Mouse (Mus musculus) embryonic facial prominence, embryonic 11.5 days (tissue): Measurements from ENCODE around the gene Gm20388. TPM values are rescaled to one million over a fixed set of nuclear protein-coding genes. Genes with fewer than 3 reads are reported as not detected.

Source experiments
- ATAC-seq: fragments of 200-750 bp; cut with Nextera tagmentation; replicated peaks from 2 replicates; pipeline ENCODE4 v1.8.0; 2017; ENCODE audit warnings: low read depth; ENCODE audit not compliant: insufficient number of reproducible peaks, low FRiP score, low TSS enrichment
- DNase-seq: peaks from one replicate; pipeline ENCODE4 v3.0.0-alpha.2; 2015; ENCODE audit warnings: low spot score
- H3K27ac ChIP-seq: fragments of 300-500 bp; sonication (generic); replicated peaks from 2 replicates; pipeline ENCODE4 v1.5.1; 2014; ENCODE audit warnings: mild to moderate bottlenecking, low read depth, low read length, control low read depth
- H3K27me3 ChIP-seq: fragments of 300-500 bp; sonication (generic); 2 replicates; pipeline ENCODE4 v1.6.1; 2014; ENCODE audit warnings: mild to moderate bottlenecking, low read length, moderate library complexity, mixed read lengths; ENCODE audit not compliant: control insufficient read depth, insufficient read depth
- H3K36me3 ChIP-seq: fragments of 300-500 bp; sonication (generic); replicated peaks from 2 replicates; pipeline ENCODE4 v1.6.1; 2014; ENCODE audit warnings: low read depth, mild to moderate bottlenecking, low read length, moderate library complexity, mixed read lengths; ENCODE audit not compliant: control insufficient read depth, insufficient read depth
- H3K4me1 ChIP-seq: fragments of 300-500 bp; sonication (generic); 2 replicates; pipeline ENCODE4 v1.6.1; 2014; ENCODE audit warnings: low read length, mixed read lengths; ENCODE audit not compliant: control insufficient read depth, insufficient read depth
- H3K4me2 ChIP-seq: fragments of 300-500 bp; sonication (generic); 2 replicates; pipeline ENCODE4 v1.6.1; 2014; ENCODE audit warnings: low read depth, mild to moderate bottlenecking, control low read depth, low read length, moderate library complexity
- H3K4me3 ChIP-seq: fragments of 300-500 bp; sonication (generic); 2 replicates; pipeline ENCODE4 v1.5.1; 2014; ENCODE audit warnings: low read depth, low read length, control low read depth
- H3K9ac ChIP-seq: fragments of 300-500 bp; sonication (generic); replicated peaks from 2 replicates; pipeline ENCODE4 v1.6.1; 2014; ENCODE audit warnings: mild to moderate bottlenecking, control low read depth, low read length
- H3K9me3 ChIP-seq: fragments of 300-500 bp; sonication (generic); replicated peaks from 2 replicates; pipeline ENCODE4 v1.6.1; 2016; ENCODE audit warnings: mild to moderate bottlenecking, low read length, inconsistent platforms, mixed read lengths; ENCODE audit not compliant: control insufficient read depth
- WGBS: fragments of 180-500 bp; shearing (Covaris S2); extraction: QIAGEN DNeasy Blood & Tissue Kit; methylation state at CpG from one replicate; pipeline ENCODE4 v1.1.7; 2014; 5-methylcytosine and 5-hydroxymethylcytosine counted together
- polyA plus RNA-seq: library from polyadenylated mRNA; unstranded; fragments of >200 nt; fragmentation: Nextera tagmentation; extraction: Ambion mirVana; gene quantifications from 2 replicates; pipeline ENCODE4 v1.2.1, GENCODE M21; 2014

Gm20388 gene
- polyA plus RNA-seq, 1 experiment from 2014 or later = 3.1 TPM

DNA sequence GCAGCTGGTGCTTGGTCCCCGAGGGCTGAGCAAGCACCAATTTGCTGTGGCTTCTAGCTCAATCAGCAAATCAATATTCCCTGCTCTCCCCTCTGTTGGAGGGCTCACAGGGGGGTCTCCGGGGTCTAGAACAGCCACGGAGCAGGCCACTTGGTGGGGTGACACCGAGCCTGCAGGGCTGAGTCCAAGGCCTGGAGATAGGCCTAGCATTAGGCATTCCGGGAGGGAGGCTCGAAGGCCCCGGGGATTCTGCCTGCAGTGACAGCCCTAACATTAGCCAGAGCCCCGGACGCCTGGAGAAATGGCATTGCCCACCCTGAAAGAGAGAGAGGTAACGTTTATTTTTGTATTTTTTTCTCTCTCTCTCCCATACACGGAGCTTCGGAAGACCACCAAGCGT lies 972.0 kb downstream of the Gm20388 start:
- H3K27ac ChIP-seq = no peak overlapping the region
- ATAC-seq = no peak
- WGBS = 11% methylated on average over 13 of the region's 13 CpGs

GRCm38 (mm10) chr8:120883369-120883768 lies 972.7 kb downstream of the Gm20388 start:
- no peak for ATAC-seq
- peak; percentile 57 for DNase-seq
- Histone ChIP-seq H3K36me3 (no peaks in the 10 kb centered on the region), H3K9ac (no peak overlapping the region; the same call in 1 of the 2 replicates), H3K4me2 (peak overlapping the region; percentile 30), H3K27me3 (peaks cover 58% of the 10 kb centered on the region), H3K4me3 (0 out of 2 replicates have a peak overlapping the region, but pooled peaks have one; percentile 15), H3K27ac (no peak overlapping the region), H3K9me3 (no peaks in the 10 kb centered on the region), H3K4me1 (peaks cover 5% of the 10 kb centered on the region)
- WGBS = 2% methylated on average over 25 of the region's 25 CpGs

More for the DNA sequence above, 972.0 kb downstream of the Gm20388 start:
- no peaks in the 10 kb centered on the region for H3K9me3 ChIP-seq
- no peak overlapping the region for H3K9ac ChIP-seq
- peak; percentile 59 for DNase-seq
- no peaks in the 10 kb centered on the region for H3K36me3 ChIP-seq
- peaks cover 57% of the 10 kb centered on the region for H3K27me3 ChIP-seq
- no peak overlapping the region for H3K4me2 ChIP-seq
- H3K4me1 ChIP-seq = peaks cover 5% of the 10 kb centered on the region
- H3K4me3 ChIP-seq = no peak overlapping the region

DNA sequence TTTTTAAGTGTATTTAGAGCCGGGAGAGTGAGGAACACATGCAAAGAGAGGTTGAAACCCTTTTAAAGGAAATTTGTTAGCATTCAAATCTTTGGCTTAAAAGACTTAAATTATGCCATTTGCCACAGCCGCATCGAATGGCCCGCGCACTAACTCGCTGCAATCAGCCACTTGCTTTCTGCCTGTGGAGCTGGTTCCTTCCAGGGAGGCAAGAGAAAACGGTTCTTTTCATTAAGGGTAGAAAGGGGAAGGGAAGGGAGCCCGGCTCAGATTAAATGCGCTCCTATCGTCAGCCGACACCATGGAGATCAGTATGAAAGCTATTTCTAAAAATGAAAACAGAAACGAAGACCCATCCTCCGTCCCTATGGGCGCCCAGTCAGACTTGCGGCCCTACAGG lies 973.2 kb downstream of the Gm20388 start:
- no peaks in the 10 kb centered on the region for H3K9me3 ChIP-seq
- WGBS = 4% methylated on average over 15 of the region's 15 CpGs
- peaks cover 5% of the 10 kb centered on the region for H3K4me1 ChIP-seq
- ATAC-seq = no peak
- no peak overlapping the region for H3K9ac ChIP-seq
- no peak overlapping the region for H3K4me2 ChIP-seq
- H3K27me3 ChIP-seq = peaks cover 61% of the 10 kb centered on the region
- no peaks in the 10 kb centered on the region for H3K36me3 ChIP-seq
- H3K27ac ChIP-seq = no peak overlapping the region
- no peak overlapping the region for H3K4me3 ChIP-seq
- DNase-seq = peak; percentile 50

- ATAC-seq (no peak), DNase-seq (no peak)
- H3K9me3 ChIP-seq = no peaks in the 10 kb centered on the region
- H3K4me1 ChIP-seq = peaks cover 5% of the 10 kb centered on the region
- peaks cover 70% of the 10 kb centered on the region for H3K27me3 ChIP-seq
- no peaks in the 10 kb centered on the region for H3K36me3 ChIP-seq
- no peak overlapping the region for H3K9ac ChIP-seq
- H3K4me2 ChIP-seq = no peak overlapping the region
- H3K4me3 ChIP-seq = no peak overlapping the region
- 45% methylated on average over 13 of the region's 13 CpGs for WGBS
- H3K27ac ChIP-seq = no peak overlapping the region
Observed at GRCm38 (mm10) chr8:120884881-120885280, 974.2 kb downstream of the Gm20388 start.

DNA sequence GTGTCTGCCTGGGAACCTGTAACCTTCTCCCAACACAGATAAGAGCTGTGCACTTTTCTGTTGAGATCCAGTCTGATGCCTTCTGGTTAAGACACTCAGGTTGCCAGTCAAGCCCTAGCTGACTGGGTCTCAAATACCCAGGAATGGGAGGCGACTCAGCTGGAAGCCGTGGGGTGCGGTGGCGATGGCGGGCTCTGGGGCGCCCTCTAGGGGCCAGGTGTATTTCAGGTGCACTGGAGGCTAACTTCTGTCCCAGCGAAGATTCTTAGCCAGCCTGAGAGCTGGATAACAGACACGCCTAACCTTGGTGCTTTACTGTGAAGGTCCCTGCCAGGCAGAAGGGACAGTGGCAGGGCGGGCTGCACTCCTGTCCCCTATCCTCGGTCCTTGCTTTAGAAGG lies 976.6 kb downstream of the Gm20388 start:
- Histone ChIP-seq H3K27me3 (peaks cover 68% of the 10 kb centered on the region), H3K4me3 (no peak overlapping the region), H3K9ac (no peak overlapping the region), H3K4me2 (no peak overlapping the region), H3K9me3 (no peaks in the 10 kb centered on the region), H3K27ac (no peak overlapping the region), H3K36me3 (no peaks in the 10 kb centered on the region), H3K4me1 (peaks cover 5% of the 10 kb centered on the region)
- 7% methylated on average over 10 of the region's 10 CpGs for WGBS
- peak; percentile 41 for DNase-seq
- ATAC-seq = no peak

GRCm38 (mm10) chr8:120888005-120888404 lies 977.4 kb downstream of the Gm20388 start:
- Histone ChIP-seq H3K27ac (no peak overlapping the region), H3K4me1 (0 out of 2 replicates have a peak, but pooled peaks cover 3% of the 10 kb centered on the region), H3K27me3 (peaks cover 69% of the 10 kb centered on the region), H3K9ac (no peak overlapping the region), H3K36me3 (no peaks in the 10 kb centered on the region), H3K4me2 (no peak overlapping the region), H3K9me3 (no peaks in the 10 kb centered on the region), H3K4me3 (no peak overlapping the region)
- WGBS = 38% methylated on average over 5 of the region's 5 CpGs
- DNase-seq = no peak
- ATAC-seq = no peak

DNA sequence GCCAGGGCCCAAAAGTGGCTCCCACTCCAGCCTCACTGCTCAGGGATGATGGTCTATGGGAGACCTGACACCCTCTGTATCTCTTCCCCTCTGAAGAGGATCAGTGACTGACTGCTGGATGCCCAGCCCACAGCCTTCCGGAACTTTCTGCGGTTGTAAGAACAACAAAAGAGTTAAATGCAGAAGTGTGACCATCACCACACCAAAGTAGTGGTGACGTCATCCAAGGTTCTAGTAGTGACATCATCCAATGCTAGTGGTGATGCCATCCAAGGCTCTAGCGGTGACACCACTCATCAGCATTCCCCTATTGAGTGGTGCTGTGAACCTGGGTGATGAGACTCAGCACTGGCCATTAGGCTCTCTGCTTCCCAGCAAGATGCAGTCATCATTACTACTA lies 978.5 kb downstream of the Gm20388 start:
- ATAC-seq (no peak), DNase-seq (no peak)
- no peak overlapping the region for H3K9ac ChIP-seq
- H3K27ac ChIP-seq = no peak overlapping the region
- H3K9me3 ChIP-seq = no peaks in the 10 kb centered on the region
- 90% methylated on average over 4 of the region's 4 CpGs for WGBS
- no peak overlapping the region for H3K4me2 ChIP-seq
- H3K36me3 ChIP-seq = no peaks in the 10 kb centered on the region
- peaks cover 73% of the 10 kb centered on the region for H3K27me3 ChIP-seq
- H3K4me3 ChIP-seq = no peak overlapping the region
- no peaks in the 10 kb centered on the region for H3K4me1 ChIP-seq

DNA sequence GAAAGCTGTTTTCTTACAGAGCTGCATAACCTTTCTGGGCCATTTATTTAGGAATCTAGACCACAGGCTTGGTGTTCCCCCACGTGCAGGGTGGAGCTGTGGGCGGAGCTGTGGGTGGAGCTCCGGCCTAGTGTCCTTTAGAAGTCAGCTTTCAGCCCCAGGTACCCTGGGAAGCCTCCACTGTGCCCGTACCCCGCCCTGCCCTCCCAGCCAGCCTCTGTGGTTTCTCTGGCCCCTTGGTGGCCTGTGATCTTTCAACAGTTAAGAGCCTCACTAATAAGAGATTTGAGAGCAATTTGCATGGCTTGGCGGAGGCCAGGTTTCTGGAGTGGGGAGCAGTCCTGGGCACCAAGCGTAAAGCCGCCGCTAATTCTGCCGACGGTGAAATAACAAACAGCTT lies 979.4 kb downstream of the Gm20388 start:
- WGBS = 3% methylated on average over 11 of the region's 11 CpGs
- Histone ChIP-seq H3K4me3 (no peak overlapping the region), H3K36me3 (no peaks in the 10 kb centered on the region), H3K9me3 (no peaks in the 10 kb centered on the region), H3K27ac (no peak overlapping the region), H3K9ac (0 out of 2 replicates have a peak overlapping the region, but pooled peaks have one; percentile 4), H3K4me1 (peaks cover 6% of the 10 kb centered on the region; the same call in 1 of the 2 replicates), H3K4me2 (no peak overlapping the region), H3K27me3 (peaks cover 73% of the 10 kb centered on the region)
- DNase-seq (peak; percentile 64), ATAC-seq (no peak)
